Mouse (Mus musculus): ENCODE data around the gene Zwilch.

- TF ChIP-seq GATA1 (IDR thresholded peaks at IDR 0.05; ENCODE audit: borderline replicate concordance, low read length) (no peak), FLI1 (IDR thresholded peaks at IDR 0.05; ENCODE audit: low read length) (no peak)
Measured at GRCm38 (mm10) chr9:64100442-64100841, 72.5 kb downstream of the Zwilch start.
